Mouse (Mus musculus): Measurements from ENCODE around the gene Setd7. TPM values are rescaled to one million over a fixed set of nuclear protein-coding genes. Genes with fewer than 3 reads are reported as not detected.

Setd7 gene
- total RNA-seq (2023; ENCODE audit: inconsistent age), result 31.7 to 39.4 TPM (median 36.0 TPM) in 4 replicates

GRCm38 (mm10) chr3:51560511-51561108 lies at the start of gene Setd7:
TSS of gene Setd7 (minus strand) at chr3:51560879.

GRCm38 (mm10) chr3:51483741-51484359 lies 76.8 kb downstream of the Setd7 start, which contains the start of gene Rab33b:
TSS of gene Rab33b (plus strand) at chr3:51483920.

Other genes starting within 250 kb of the Setd7 start
- gene Elf2, start 220.2 kb downstream of the Setd7 start, total RNA-seq (2023; ENCODE audit: inconsistent age), result 123 to 135 TPM (median 129 TPM) in 4 replicates
- 0.57 TPM in 1 of 4 replicates, not detected in the others for gene Mgarp, start 164.1 kb downstream of the Setd7 start, total RNA-seq (2023; ENCODE audit: inconsistent age)
- 53.5 to 67.3 TPM (median 59.1 TPM) in 4 replicates for gene Ndufc1, start 151.9 kb downstream of the Setd7 start, total RNA-seq (2023; ENCODE audit: inconsistent age)
- gene Naa15, start 145.7 kb downstream of the Setd7 start, total RNA-seq (2023; ENCODE audit: inconsistent age), result 103 to 122 TPM (median 114 TPM) in 4 replicates
- 26.3 to 34.6 TPM (median 28.0 TPM) in 4 replicates for gene Rab33b, start 77.0 kb downstream of the Setd7 start, total RNA-seq (2023; ENCODE audit: inconsistent age)
- gene Mgst2, start 99.5 kb upstream of the Setd7 start, total RNA-seq (2023; ENCODE audit: inconsistent age), result 8.1 to 11.5 TPM (median 10.9 TPM) in 4 replicates